Mouse (Mus musculus) cerebellum, adult 2 months (tissue): ENCODE results near the gene Zfp941.

ENCODE experiments used
- CTCF ChIP-seq: fragments of 200-500 bp; IDR thresholded peaks from 2 replicates; pipeline ENCODE4 v1.5.1; 2011; ENCODE audit warnings: low read depth, mild to moderate bottlenecking, control low read depth, low read length, moderate library complexity, borderline replicate concordance; ENCODE audit not compliant: insufficient read depth
- POLR2A ChIP-seq: fragments of 200-500 bp; IDR thresholded peaks from 2 replicates; pipeline ENCODE4 v1.6.1; 2011; ENCODE audit warnings: low read length, control low read depth, borderline replicate concordance; ENCODE audit not compliant: insufficient read depth

GRCm38 (mm10) chr7:140853386-140853785, 31.4 kb upstream of the Zfp941 start:
- no peak for TF ChIP-seq CTCF
- no peak for TF ChIP-seq POLR2A
